Mouse (Mus musculus) v-Abl transformed pro-B cells (cell line): Measurements from ENCODE around the gene Kazn.

ENCODE experiments used
- in situ Hi-C, 2 experiments: fragments of 400-800 bp; cut with MboI; formaldehyde crosslinking; loops; one replicate each; pipeline ENCODE4 v1.15.1; 2025; ENCODE audit not compliant: unreplicated experiment in 2 of 2

Gene Kazn

GRCm38 (mm10) chr4:142165835-142166701 is 73.1 kb downstream of the Kazn start:
- in situ Hi-C loops: loop anchor here (25.0 kb wide), 1 partner anchor 1071 kb away; no protein-coding TSS in a partner anchor

DNA sequence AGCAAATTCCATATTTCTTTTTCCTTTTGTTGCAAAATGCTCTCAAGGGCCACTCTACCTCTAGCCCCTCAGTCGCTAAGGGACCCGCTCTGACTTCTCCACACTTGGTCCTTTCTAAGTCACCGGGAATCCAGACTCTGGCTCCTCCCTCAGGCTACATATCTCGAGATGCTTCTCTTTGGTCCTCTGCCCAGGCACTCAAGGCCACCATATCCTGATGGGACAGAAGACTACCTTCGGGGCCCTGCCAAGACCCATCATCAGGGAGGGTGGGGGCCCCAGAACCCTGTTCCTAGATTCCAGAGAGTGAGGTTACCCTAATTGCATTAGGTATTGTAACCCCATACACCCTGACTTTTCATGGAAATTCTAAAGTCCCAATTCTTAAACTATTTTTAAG is 73.8 kb downstream of the Kazn start:
- in situ Hi-C loops: loop anchor here (25.0 kb wide), 1 partner anchor 1072 kb away; no protein-coding TSS in a partner anchor

GRCm38 (mm10) chr4:142164386-142164785 is 74.8 kb downstream of the Kazn start:
- in situ Hi-C loops: loop anchor here (25.0 kb wide), 1 partner anchor 1073 kb away; no protein-coding TSS in a partner anchor

- in situ Hi-C loops: loop anchor here (25.0 kb wide), 1 partner anchor 1073 kb away; no protein-coding TSS in a partner anchor
Observed at GRCm38 (mm10) chr4:142163862-142164261, 75.3 kb downstream of the Kazn start.

GRCm38 (mm10) chr4:142162729-142163128 is 76.5 kb downstream of the Kazn start:
- in situ Hi-C loops: loop anchor here (25.0 kb wide), 1 partner anchor 1075 kb away; no protein-coding TSS in a partner anchor

GRCm38 (mm10) chr4:142162102-142162501 is 77.1 kb downstream of the Kazn start:
- in situ Hi-C loops: loop anchor here (25.0 kb wide), 1 partner anchor 1075 kb away; no protein-coding TSS in a partner anchor

GRCm38 (mm10) chr4:142160041-142160440 is 79.2 kb downstream of the Kazn start:
- in situ Hi-C loops: loop anchor here (25.0 kb wide), 1 partner anchor 1077 kb away; no protein-coding TSS in a partner anchor

- in situ Hi-C loops: loop anchor here (25.0 kb wide), 1 partner anchor 1081 kb away; no protein-coding TSS in a partner anchor
Observed at GRCm38 (mm10) chr4:142156506-142156905, 82.7 kb downstream of the Kazn start.

DNA sequence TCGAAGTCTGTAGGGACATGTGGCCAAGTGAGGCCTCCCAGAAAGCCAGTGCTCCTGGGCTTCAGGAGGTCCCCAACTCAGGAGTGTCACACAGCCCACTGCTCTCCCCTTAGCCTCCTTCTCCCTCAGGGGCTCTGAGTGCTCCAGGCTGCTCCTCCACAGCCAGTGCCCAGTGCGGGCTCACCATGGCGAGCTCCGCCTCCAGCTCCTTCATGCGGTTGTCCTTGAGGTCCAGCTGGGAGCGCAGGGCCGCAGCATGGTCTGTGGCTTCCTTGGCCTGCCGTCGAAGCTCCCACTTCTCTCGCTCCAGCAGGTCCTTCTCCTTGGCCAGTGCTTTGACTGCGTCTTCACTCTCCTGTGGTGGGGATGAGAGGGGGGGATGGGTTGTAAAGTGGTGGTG is 85.0 kb downstream of the Kazn start:
- in situ Hi-C loops: loop anchor here (25.0 kb wide), 1 partner anchor 1083 kb away; no protein-coding TSS in a partner anchor

DNA sequence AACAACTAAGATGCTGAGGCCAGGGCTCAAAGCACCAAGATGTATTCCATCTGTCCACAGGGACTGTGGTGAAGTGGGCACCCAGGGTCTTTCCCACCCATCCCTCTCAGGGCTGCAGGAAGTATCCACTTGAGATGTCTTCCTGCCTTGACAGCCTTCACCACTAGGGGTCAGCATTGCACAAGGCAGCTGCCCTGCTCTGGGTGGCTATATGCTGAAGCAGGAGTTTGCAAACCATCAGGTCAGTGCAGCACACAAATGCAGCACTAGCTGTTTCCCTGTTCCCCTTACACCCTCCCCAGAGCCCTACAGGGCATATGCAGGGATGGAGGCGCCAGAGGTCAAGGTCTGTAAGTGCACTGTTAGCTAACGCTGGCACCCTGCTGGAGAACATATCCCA is 85.7 kb downstream of the Kazn start:
- in situ Hi-C loops: loop anchor here (25.0 kb wide), 1 partner anchor 1084 kb away; no protein-coding TSS in a partner anchor

GRCm38 (mm10) chr4:142152733-142153422 is 86.3 kb downstream of the Kazn start:
- in situ Hi-C loops: loop anchor here (25.0 kb wide), 1 partner anchor 1084 kb away; no protein-coding TSS in a partner anchor

DNA sequence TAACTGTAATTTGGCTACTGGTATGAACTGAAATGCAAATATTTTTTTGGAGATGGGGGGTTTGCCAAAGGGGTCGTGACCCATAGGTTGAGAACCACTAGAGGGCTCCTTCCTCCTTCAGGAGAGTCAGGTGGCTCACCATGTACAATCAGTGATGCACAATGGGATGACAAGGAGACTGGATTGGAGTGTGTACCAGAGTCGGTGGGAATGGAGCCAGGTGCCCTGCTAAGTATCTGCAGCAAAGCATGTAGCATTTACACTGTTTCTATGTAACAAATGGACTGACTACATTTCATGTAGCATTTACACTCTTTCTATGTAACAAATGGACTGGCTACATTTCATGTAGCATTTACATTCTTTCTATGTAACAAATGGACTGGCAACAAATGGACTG is 89.1 kb downstream of the Kazn start:
- in situ Hi-C loops: loop anchor here (25.0 kb wide), 1 partner anchor 1087 kb away; no protein-coding TSS in a partner anchor

DNA sequence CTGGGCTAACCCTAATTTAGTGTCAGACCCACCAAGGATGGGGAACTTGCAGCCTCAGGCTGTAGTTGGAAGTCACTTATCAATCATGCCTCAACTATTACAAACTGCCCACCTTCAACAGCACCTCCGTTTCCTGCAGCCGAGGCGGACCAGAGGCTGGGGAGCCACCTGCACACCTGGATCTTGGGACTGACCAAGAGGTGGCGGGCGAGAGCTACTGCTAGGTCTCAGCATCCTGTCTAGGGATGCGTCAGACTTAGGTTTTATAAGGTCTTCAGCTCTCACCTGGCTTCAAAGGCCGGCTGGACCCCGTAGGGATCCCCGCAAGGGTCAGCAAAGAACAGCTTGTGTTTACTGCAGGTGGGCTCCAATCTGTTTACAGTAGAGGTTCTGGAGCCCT is 90.0 kb downstream of the Kazn start:
- in situ Hi-C loops: loop anchor here in 1 of 2 experiments (25.0 kb wide), 2 partner anchors 537 to 762 kb away; partner anchors contain the start of genes Clcnka, Fblim1, Slc25a34 and Tmem82

DNA sequence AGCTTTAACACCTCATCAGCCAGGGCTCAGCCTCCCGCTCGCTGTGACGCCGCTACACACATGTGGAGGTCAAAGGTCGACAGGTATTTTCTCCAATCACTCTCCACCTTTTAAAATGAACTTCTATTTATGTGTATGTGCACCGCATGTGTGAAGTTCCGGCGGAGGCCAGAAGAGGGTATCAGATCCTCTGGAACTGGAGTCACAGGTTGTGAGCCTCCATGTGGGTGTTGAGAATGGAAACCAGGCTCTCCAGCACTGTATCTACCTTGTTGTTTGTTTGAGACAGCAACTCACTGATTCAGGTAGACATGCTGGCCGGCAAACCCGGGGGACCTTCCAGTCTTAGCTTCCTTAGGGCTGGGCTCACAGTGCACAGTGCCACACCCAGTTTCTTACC is 91.5 kb downstream of the Kazn start:
- in situ Hi-C loops: loop anchor here in 1 of 2 experiments (25.0 kb wide), 2 partner anchors 535 to 760 kb away; partner anchors contain the start of genes Clcnka, Fblim1, Slc25a34 and Tmem82

- in situ Hi-C loops: loop anchor here in 1 of 2 experiments (25.0 kb wide), 2 partner anchors 532 to 757 kb away; partner anchors contain the start of genes Clcnka, Fblim1, Slc25a34 and Tmem82
Observed at GRCm38 (mm10) chr4:142144096-142144495, 95.1 kb downstream of the Kazn start.

- in situ Hi-C loops: loop anchor here in 1 of 2 experiments (25.0 kb wide), 2 partner anchors 531 to 756 kb away; partner anchors contain the start of genes Clcnka, Fblim1, Slc25a34 and Tmem82
Observed at GRCm38 (mm10) chr4:142143290-142143689, 95.9 kb downstream of the Kazn start.

DNA sequence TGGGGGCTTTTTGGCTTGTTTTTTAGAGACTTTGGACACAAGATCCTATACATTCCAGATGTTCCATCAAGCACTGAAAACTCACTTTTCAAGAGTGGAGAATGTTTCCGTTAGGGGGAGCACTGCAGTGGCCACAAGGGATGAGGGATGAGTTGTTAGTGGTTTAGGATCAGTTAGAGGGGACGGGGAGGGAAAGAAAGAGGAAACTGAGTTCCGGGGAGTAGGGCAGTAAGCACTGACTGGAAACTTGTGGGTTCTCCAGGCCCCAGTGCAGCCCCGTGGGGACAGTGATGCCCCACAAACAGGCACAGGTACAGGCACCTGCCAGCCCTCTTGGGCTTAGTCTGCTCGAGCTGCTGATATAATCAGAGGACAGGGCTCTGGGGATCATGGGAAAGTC is 99.5 kb downstream of the Kazn start:
- in situ Hi-C loops: loop anchor here in 1 of 2 experiments (25.0 kb wide), 2 partner anchors 527 to 752 kb away; partner anchors contain the start of genes Clcnka, Fblim1, Slc25a34 and Tmem82

- in situ Hi-C loops: loop anchor here in 1 of 2 experiments (25.0 kb wide), 2 partner anchors 526 to 751 kb away; partner anchors contain the start of genes Clcnka, Fblim1, Slc25a34 and Tmem82
Observed at GRCm38 (mm10) chr4:142138356-142139099, 100.7 kb downstream of the Kazn start.
